Mouse (Mus musculus) layer of hippocampus, adult 9-11 months (tissue): ENCODE measurements at regions not wholly inside any gene's neighbourhood (a gene's known extent, or its start where the extent isn't known, plus 50 kb on each side); places are given as distances from the start of the nearest gene placed in this dataset.

Source experiments
- DNase-seq: peaks from one replicate; pipeline ENCODE4 v3.0.0; 2022

GRCm38 (mm10) chr12:95937705-95938104, 245.7 kb downstream of the Flrt2 start:
- no peak for DNase-seq

GRCm38 (mm10) chr12:95940465-95941012, 248.5 kb downstream of the Flrt2 start:
- no peak for DNase-seq

- DNase-seq: no peak
Measured at GRCm38 (mm10) chr12:95959786-95960504, 267.9 kb downstream of the Flrt2 start.

- peak; percentile 25 for DNase-seq
Measured at GRCm38 (mm10) chr12:95960505-95960871, 268.5 kb downstream of the Flrt2 start.

GRCm38 (mm10) chr12:95962817-95963216, 270.8 kb downstream of the Flrt2 start:
- no peak for DNase-seq

- DNase-seq: no peak
Measured at GRCm38 (mm10) chr12:95988669-95989288, 296.8 kb downstream of the Flrt2 start.

- DNase-seq: no peak
Measured at GRCm38 (mm10) chr12:95994963-95995362, 302.9 kb downstream of the Flrt2 start.

GRCm38 (mm10) chr12:96030180-96030579, 338.2 kb downstream of the Flrt2 start:
- DNase-seq: no peak

GRCm38 (mm10) chr12:96075365-96075764, 383.3 kb downstream of the Flrt2 start:
- no peak for DNase-seq

- no peak for DNase-seq
Measured at GRCm38 (mm10) chr12:96090995-96091394, 399.0 kb downstream of the Flrt2 start.

DNA sequence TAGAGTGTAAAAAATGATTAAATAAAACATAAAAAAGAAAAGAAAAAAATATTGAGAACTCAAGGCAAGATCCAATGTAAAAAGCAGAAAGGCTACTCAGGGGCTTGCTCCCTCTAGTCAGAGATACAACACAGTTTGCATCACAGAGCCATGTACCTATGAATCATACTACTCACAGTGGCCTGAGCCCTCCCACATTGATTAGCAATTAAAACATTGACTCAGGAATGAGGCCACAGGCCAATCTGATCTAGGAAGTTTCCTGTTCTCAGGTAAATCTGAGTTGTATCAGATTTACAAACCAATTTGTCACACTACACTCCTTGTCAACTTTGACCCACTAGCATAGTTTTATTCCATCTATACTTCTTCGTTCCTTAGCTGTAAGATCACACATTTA, 414.2 kb downstream of the Flrt2 start:
- DNase-seq: no peak

DNA sequence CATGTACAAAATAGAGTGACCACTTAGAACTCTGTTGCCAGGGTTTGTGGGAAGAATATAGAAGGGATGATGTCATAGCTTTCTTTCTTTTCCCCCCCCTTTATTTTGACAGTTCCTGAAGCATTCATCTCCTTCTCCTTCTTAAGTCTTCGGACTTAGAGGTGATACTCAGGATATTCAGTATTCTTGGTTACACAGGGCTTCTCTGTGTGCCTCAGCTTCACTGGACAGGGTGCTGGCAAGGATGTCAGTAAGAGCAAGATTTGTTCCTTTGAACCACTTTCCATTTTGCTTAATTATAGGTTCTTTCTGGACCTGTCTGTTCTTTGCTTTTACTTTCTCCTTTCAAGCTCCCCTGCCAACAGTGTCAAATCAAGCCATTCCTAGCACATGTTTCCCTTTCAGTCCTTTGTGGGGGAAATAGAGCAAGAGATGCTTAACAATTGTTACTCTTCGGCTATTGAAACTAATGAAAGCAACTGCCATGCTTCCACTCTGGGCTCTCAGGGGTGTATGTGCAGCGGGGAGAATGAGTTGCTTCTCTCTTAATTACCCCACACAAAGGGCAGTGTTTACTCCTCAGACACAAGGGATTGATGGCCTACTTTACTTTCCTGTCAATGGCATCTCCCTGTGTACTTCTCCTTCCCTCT, 422.8 kb downstream of the Flrt2 start:
- DNase-seq: peak; percentile 4

GRCm38 (mm10) chr12:96117553-96117952, 425.5 kb downstream of the Flrt2 start:
- DNase-seq: no peak

- no peak for DNase-seq
Measured at GRCm38 (mm10) chr12:96124156-96124931, 432.3 kb downstream of the Flrt2 start.

DNA sequence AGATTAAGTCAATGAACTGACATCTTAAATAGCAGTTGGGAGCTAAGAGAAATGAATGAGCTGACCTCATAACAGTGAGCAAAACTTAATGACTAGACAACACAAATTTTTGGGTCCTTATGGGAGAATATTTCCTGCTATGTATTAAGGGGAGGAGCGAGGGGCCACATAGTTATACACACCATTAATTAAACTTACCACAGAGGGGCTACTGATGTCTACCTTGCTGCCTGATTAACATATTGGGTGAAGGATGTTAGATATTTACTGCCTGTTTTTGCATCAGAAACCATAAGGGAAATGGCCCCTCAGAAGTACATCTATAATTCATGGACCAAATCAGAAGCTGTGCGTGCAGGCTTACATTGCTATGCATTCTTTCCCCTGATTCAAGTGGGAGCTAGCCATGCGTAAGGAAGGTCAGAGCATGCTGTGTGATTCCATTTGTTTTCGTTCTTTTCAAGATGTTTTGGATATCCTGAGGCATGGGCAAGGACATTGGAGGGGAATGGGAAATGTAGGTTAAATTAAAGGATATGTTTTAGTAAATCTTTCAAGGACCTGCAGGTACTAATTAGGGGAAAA, 437.9 kb downstream of the Flrt2 start:
- DNase-seq: no peak

DNA sequence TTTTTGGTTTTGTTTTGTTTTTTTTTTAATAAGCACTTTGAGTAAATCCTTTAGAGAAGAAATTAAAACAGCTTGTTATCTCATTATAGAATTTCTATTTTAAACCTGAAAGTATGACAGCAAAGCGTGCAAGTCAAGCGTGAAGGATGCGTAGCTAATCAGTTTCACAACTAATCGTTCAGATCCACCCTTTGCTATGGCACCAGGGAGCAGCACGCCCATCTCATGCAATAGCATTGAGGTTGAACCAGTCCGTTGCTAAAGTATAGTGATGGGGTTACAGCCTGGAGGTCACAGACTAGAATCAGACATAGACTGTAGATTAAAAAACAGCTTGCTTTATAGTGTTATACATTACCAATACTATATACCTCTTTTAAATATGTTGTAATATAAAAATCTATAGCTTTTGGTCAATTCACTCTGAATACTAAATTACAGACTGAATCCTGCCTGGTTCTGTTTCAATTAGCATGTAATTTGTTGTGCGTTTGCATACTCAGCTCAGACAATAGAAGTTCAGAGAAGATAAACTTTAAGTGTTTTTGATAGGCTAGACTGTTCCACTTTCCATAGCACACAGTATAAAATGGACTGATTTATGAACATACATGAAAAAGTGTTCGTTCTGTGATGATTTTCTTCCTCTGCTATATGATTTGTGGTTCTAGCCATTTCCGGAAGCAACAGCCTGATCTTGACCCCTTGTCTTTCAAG, 438.9 kb downstream of the Flrt2 start:
- DNase-seq: no peak

GRCm38 (mm10) chr12:96134136-96134535, 442.1 kb downstream of the Flrt2 start:
- no peak for DNase-seq

DNA sequence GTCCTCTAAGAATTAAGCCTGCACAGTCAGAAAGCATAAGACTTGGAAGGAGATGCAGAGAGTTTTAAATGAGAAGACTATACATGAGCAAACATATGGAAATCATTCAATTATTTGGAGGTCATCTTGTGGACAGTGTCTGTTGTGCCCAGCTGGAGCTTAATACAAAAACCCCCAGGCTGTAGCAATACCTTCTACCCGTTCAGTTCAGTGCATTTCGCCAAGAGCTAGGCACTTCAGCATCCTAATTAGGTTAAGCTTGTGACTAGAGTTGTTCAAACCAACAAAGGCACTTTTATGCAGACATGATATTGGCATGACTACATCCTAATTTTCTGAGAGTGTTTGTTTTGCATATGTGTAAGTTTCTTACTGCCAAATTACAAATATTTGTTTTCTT, 449.7 kb downstream of the Flrt2 start:
- no peak for DNase-seq

DNA sequence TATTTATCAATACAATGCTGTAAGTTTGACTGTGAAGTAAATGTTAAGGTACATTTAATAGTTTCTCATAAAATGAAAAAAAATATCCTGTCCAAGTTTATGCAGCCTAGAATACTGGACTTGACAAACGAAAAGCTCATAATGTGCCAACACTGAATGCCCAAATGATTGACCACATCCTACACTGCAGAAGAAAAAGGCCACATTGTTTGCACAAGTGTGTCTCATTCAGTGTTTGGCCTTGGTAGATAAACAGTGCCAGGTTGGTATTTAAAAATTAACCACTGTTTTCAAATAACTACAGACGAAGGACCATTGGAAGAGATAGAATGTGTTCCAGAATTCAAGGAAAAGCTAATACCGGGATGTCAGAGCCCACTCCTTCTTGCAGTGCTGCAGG, 462.1 kb downstream of the Flrt2 start:
- no peak for DNase-seq

DNA sequence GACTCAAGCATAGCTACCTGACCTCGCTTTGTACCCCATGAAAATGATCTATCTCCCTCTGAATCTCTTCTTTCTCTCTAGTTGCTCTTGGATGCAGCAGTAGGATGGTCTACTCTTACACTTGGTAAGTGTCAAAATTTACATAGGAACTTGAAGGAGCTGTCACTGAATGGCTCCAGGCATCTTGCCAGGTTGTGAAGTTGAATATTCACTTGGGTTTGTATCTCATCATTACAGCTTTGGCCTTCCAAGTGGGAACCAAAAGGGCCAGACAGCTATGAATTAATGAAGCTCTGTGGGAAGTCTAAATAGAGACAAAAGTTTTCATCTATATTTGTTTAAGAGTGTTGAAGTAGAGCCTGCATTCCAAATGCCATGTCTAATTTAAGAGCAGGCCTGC, 475.5 kb downstream of the Flrt2 start:
- no peak for DNase-seq

- DNase-seq: no peak
Measured at GRCm38 (mm10) chr12:96198928-96199327, 506.9 kb downstream of the Flrt2 start.

DNA sequence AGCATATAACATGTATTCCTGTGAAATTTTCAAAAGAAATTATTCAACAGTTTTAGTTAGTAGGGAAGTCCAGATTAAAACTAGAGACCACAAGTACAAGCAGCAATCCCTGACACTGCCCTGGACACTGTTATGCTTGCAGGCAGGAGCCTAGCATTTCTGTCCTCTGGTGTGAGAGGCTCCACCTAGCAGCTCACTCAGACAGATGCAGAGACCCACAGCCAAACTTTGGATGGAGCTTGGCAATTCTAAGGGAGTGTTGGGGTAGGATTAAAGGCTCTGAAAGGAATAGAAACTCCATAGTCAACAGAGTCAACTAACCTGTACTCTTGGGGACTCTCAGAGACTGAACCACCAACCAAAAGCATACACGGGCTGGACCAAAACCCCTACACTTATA, 509.8 kb downstream of the Flrt2 start:
- DNase-seq: no peak
